Mouse (Mus musculus) adrenal gland, adult (tissue): ENCODE results near the gene Asap2.
A peak's percentile ranks its signal among the peaks of the same experiment; 100 is the strongest.
"Not testable (repeated sequence)": the region's sequence is repeated elsewhere in the genome, so short reads cannot be mapped to it uniquely, and the experiment has no call there.

Experiments
- DNase-seq, 2 experiments: peaks; one replicate each; pipeline ENCODE4 v3.0.0; 2022 to 2023; ENCODE audit warnings: low spot score in 1 of 2; ENCODE audit not compliant: inconsistent age in 2 of 2

The Asap2 gene

GRCm38 (mm10) chr12:20990132-20990531 is at the start of gene Asap2:
Asap2 (plus strand) TSS chr12:20990459.
- peak; percentile 72 to 85 for DNase-seq

DNA sequence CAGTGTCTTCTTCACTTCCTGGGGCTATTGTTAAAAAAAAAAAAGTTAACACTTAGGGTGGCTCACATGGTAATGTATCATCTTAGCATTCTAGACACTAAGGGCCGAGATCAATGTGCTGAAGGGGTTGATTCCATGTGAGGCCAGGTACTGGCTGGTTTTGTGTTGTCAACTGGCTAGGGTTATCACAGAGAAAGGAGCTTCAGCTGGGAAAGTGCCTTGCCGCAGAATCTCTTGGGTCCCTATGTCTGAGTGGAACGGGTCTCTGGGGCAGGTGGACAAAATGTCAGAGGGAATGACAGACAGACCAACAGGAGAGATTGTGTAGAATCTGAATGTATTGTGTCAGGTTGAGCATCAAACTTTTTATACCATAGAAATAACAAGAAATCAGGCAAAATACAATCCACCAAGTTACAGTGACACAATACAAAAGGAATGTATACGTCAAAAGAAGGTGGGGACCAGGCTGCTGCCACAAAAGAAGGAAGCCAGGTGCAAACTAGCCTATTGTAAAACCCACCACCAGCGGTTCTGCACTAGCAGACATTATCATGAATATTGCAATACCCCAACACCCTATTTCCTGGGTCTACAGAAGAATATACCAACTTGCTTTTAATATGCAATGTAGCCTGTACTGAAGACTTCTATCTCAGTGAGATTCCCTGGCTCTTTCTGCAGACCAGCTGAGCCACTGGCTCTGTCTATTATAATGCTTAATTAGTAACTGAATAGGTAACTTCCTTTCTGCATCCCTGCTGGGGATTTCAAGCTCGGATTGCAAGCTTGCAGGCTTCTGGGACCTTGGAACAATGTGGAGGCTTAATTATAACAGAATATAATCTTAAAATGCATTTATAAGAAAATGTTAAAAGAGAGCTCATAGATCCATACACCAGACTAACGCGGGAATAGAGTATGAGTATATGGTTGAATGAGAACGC is 42.9 kb upstream of the Asap2 start:
- DNase-seq, result not testable (repeated sequence)

DNA sequence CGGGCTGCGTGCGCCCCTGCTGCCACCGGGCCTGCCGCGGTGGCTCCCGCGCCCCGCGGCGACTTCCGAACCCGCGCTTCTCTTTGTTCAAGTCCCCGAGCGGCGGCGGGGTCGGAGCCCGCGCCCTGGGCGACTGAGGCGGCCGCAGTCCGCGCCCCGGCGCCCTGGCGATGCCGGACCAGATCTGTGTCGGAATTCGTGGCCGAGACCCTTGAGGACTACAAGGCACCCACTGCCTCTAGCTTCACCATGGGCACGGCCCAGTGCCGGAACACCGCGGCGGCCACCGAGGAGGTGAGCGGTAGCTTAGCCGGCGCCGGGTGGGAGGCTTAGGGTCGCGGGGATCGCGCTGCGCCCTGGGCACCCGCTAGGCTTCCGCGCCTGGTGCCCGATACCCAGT is 320 bp downstream of the Asap2 start:
- not testable (repeated sequence) for DNase-seq

- DNase-seq, result peak in 1 of 2 experiments; percentile 45
These were observed 40.6 kb downstream of the Asap2 start for GRCm38 (mm10) chr12:21030875-21031274.

GRCm38 (mm10) chr12:21046716-21047115 is 56.5 kb downstream of the Asap2 start:
- DNase-seq, result not testable (repeated sequence)

DNA sequence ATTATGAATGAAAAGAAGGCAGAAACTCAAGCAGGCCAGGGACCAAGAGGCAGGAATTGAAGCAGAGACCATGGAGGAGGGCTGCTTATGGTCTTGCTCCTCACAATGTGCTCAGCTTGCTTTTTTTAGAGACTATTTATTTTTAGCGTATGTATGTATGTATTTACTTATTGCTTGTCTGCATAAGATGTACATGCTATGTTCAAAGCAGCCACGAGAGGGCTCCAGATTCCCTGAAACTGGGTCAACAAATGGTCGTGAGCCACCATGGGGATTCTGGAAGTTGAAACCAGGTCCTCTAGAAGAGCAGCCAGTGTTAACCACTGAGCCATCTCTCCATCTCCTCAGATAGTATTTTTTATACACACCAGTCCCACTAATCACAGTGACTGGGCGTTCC is 85.5 kb downstream of the Asap2 start:
- DNase-seq, result peak; percentile 70 to 93

DNA sequence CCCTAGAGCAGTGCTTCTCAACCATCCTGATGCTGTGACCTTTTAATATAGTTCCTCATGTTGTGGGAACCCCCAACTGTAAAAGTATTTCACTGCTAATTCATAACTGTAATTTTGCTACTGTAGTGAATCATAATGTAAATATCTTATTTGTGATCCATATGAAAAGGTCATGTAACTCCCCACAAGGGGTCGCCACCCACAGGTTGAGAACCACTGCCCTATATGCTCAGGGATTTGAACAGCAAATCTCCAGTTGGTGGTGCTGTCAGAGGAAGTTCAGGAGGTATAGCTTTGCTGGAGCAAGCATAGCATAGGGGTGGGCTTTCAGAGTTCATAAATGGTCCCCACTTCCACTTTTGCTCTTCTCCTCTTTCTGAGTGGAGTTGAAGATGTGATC is 99.9 kb downstream of the Asap2 start:
- DNase-seq, result not testable (repeated sequence)

- peak; percentile 34 to 61 for DNase-seq
These were observed 102.2 kb downstream of the Asap2 start for GRCm38 (mm10) chr12:21092446-21092845.

DNA sequence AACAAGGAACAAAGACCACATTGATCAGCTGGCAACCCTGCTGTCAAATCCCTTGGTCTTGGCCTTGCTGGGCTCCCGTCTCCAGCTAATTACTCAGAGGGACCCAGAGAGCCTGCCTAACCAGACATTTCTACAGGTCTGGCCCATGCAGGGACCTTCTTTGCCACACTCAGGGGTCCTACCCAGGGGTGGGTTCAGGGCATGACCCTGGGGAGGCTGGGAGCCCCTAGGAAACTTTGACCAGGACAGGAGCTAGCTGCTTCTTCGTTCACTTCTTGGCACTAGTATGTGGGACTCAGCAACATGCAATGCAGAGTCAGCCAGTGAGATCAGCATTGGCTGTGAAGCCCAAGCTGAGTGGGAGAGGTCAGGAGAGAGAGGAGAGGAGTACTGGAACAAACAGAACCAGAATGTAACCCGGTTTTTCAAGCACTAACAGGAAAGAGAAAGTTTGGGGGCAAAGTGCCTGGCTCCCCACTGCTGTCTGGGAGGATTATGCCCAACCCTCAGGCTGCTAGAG is 107.6 kb downstream of the Asap2 start:
- peak; percentile 49 to 75 for DNase-seq

- DNase-seq, result not testable (repeated sequence)
These were observed 120.8 kb downstream of the Asap2 start for GRCm38 (mm10) chr12:21111116-21111475.

DNA sequence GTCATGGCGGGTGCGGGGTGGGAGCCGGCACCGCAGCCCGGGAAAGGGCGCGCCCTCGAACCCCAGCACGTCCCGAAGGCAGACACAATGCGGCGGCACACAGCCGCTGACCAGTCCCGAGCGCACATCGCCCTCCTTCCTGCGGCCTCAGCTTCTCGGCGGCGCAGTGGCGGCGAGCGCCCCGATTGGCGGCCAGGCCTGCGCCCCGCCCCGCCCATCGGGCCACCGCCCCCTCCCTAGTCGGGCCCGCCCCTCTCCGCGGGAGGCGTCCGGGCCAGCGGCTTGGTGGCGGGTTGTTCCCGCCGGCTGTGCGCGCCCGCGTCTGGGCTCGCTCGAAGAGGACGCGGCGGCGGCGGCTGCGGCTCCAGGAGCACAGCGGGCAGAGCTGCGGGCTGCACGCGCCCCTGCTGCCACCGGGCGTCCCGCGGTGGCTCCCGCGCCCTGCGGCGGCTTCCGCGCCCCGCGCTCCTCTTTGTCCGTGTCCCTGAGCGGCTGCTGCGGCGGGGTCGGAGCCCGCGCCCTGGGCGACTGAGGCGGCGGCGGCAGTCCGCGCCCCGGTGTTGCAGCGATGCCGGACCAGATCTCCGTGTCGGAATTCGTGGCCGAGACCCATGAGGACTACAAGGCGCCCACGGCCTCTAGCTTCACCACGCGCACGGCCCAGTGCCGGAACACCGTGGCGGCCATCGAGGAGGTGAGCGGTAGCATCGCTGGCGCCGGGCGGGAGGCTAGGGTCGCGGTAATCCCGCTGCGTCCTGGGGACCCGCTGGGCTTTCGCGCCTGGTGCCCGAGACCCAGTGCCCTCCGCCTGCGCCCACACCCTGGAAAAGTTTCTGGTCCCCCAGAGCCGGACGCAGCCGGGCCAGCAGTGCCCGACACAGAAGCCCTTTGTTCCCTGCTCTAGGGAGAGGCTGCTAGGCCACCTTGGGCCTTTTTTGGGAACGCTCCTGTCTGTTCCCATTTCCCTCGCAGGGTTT is 121.5 kb downstream of the Asap2 start:
- peak; percentile 90 to 95 for DNase-seq

DNA sequence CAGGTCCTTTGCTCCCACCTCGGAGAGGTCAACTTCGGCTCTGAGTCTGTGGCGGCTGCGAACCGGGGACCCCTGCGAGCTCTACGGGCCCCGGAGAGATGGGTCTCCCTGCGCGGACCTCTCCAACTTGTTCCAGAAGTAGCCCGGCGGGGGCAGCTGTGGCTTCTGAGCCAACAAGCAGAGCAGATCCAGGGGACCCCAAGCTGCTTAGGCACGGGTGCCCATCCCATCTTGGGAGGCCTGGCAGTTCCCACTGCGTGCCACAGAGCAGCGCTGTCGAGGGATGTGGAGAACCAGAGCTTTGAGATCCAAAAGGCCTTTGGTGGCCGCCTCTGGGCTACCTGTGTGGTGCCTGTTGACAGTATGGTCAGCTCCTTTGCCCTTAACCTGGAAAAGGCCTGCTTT is 122.2 kb downstream of the Asap2 start:
- peak; percentile 58 to 87 for DNase-seq

- peak; percentile 45 to 71 for DNase-seq
These were observed 129.2 kb downstream of the Asap2 start for GRCm38 (mm10) chr12:21119446-21119845.

DNA sequence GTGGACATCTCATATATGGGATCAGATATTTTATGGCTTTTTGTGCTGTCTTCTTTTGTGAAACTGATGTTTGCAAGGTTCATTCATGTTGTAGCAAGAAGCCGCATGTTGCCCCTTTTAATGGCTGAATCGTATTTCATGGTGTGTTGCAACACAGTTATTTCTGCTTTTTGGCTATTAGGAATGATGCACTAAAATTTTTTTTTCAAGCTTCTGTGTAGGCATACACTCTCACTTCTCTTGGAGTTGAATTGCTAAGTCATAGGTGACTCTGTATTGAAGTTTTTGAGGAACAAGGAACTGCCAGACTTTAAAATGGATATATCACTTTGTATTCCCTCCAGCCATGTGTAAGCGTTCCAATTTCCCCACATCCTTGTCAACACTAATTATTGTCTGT is 132.6 kb downstream of the Asap2 start:
- peak in 1 of 2 experiments; percentile 13 for DNase-seq

DNA sequence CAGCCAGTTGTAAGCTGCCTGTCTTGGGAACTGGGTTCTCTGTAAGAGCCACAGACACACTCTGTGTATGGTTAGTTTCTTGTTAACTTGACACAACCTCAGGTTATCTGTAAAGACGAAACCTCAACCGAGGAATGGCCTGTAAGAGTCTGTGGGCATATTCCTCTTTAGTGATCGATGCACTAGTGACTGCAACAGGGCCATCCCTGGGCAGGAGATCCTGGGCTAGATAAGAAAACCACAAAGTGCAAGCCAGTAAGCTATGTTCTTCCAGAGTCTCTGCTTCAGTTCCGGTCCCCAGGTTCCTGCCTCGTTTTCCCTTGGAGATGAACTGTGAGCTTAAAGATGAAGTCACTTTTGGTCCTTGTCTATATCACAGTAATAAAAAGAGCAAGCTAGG is 133.4 kb downstream of the Asap2 start:
- peak in 1 of 2 experiments; percentile 15 for DNase-seq

GRCm38 (mm10) chr12:21125675-21126470 is 135.6 kb downstream of the Asap2 start:
- DNase-seq, result peak in 1 of 2 experiments; percentile 29

DNA sequence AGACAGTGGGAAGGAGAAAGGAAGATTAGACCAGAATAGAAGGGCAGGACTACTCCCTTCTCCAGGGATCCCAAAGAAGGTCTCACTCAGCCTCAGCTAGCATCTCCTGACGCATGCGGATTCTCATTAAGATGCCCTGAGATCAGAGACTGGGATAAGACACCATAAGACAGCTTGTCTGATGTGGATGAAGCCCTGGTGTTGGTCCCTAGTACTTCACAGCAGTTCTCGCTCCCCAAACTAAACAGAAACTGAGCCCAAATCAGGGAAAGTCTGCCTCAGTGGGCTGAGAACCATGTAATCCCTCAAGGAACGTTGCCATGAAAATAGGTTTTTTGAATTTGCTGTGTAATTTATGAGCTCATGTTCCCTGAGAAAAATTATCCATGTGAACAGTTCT is 136.3 kb downstream of the Asap2 start:
- DNase-seq, result no peak

DNA sequence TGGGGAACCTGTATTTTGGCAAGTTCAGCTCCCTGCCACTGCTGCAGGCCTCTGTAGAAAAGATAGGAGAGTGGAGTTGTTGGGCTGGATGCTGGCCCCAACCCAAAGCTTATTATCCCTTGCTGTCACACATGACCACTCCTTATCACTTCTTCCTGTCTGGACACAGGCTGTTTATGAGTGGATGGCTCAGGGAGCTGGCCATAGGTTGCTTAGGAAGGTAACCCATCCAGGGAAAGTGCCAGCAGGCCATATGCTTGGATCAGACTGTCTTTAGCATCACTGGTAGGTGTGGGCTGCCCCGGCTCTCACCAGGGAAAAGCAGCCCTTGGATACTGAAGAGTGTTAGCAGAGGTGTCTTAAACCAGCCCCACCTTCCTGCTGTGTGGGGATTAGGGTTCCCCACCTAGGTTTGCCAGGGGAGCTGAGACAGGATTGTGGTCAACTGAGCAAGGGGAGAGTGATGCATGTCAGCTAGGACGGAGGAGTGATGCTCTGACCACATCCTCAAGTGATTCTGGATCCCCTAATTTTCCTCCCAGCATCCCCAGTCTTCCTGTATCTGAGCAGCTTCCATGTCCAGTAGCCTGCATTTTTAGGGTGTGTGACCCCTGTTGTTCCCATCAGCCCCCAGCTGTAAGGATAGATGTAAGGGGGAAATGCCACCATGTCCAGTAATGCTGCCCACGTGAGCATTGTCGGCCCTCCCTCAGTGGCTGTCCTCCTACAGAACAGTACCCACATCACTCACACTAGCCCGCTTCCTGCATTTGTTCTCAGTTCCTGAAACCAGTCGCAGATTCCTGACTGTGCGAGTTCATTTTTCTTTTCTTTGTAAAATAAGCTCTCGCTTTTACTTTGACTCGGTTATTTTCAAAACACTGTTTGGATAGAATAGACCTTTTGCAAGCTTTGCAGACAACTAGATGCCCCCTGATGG is 138.9 kb downstream of the Asap2 start:
- DNase-seq, result peak in 1 of 2 experiments; percentile 34

- DNase-seq, result no peak
These were observed 140.1 kb downstream of the Asap2 start for GRCm38 (mm10) chr12:21130274-21130823.
